Mouse (Mus musculus) frontal cortex, postnatal 14 days (tissue): ENCODE data around the gene Rbm31y.
"Not testable (repeated sequence)": the region's sequence is repeated elsewhere in the genome, so short reads cannot be mapped to it uniquely, and the experiment has no call there.

Experiments
- DNase-seq, 2 experiments: peaks; one replicate each; pipeline ENCODE4 v3.0.0; 2022; ENCODE audit warnings: low spot score in 2 of 2

The Rbm31y gene

GRCm38 (mm10) chrY:17400461-17400860 is at the start of gene Rbm31y:
Gene Rbm31y, plus strand, starts transcription at chrY:17400761.
- not testable (repeated sequence) for DNase-seq
